Mouse (Mus musculus) limb, embryonic 15.5 days (tissue): ENCODE measurements around the gene Herc4. TPM values are rescaled to one million over a fixed set of nuclear protein-coding genes. Genes with fewer than 3 reads are reported as not detected.

Source experiments
- ATAC-seq: fragments of 200-750 bp; cut with Nextera tagmentation; 2 replicates; pipeline ENCODE4 v1.8.0; 2017; ENCODE audit warnings: low read depth, moderate TSS enrichment; ENCODE audit not compliant: insufficient number of reproducible peaks, low FRiP score, low TSS enrichment
- H3K27ac ChIP-seq: fragments of 300-500 bp; sonication (generic); 2 replicates; pipeline ENCODE4 v1.5.1; 2015; ENCODE audit warnings: moderate library complexity, mild to moderate bottlenecking, inconsistent platforms
- H3K27me3 ChIP-seq: fragments of 300-500 bp; sonication (generic); 2 replicates; pipeline ENCODE4 v1.6.1; 2015; ENCODE audit warnings: inconsistent platforms
- H3K36me3 ChIP-seq: fragments of 300-500 bp; sonication (generic); 2 replicates; pipeline ENCODE4 v1.6.1; 2015; ENCODE audit warnings: inconsistent platforms
- H3K4me1 ChIP-seq: fragments of 300-500 bp; sonication (generic); 2 replicates; pipeline ENCODE4 v1.6.1; 2015; ENCODE audit warnings: inconsistent platforms
- H3K4me2 ChIP-seq: fragments of 300-500 bp; sonication (generic); 2 replicates; pipeline ENCODE4 v1.6.1; 2015; ENCODE audit warnings: mild to moderate bottlenecking, inconsistent platforms
- H3K4me3 ChIP-seq: fragments of 300-500 bp; sonication (generic); 2 replicates; pipeline ENCODE4 v1.5.1; 2015; ENCODE audit warnings: mild to moderate bottlenecking, inconsistent platforms
- H3K9ac ChIP-seq: fragments of 300-500 bp; sonication (generic); 2 replicates; pipeline ENCODE4 v1.6.1; 2015; ENCODE audit warnings: inconsistent platforms
- H3K9me3 ChIP-seq: fragments of 300-500 bp; sonication (generic); 2 replicates; pipeline ENCODE4 v1.6.1; 2016; ENCODE audit warnings: inconsistent platforms
- WGBS: fragments of 180-500 bp; shearing (Covaris S2); methylation state at CpG from one replicate; pipeline ENCODE4 v1.1.7; 2015; 5-methylcytosine and 5-hydroxymethylcytosine counted together
- polyA plus RNA-seq: library from polyadenylated mRNA; unstranded; fragments of >200 nt; fragmentation: Nextera tagmentation; extraction: Ambion mirVana; gene quantifications from 2 replicates; pipeline ENCODE4 v1.2.1, GENCODE M21; 2015

The Herc4 gene
- polyA plus RNA-seq, 1 experiment from 2014 or later, result 33.9 TPM

DNA sequence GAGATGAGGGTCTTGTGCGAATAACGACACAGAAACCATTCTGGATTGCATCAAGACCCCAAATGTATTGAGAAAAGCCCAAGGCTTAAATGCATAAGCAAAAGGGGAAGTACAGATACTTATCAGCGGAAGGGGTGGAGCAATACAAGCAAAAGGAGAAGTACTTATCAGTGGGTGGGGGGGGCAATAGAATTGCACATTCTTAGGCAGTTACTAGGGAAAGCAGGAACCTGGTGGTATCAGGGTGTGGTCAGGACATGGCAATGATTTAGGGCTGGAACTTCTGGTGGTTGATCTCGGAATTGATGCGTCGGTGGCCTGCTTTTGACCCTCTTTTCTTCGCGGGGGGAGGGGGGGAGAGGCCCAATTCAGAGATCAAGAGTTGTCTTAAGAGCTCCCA is 7.7 kb upstream of the Herc4 start:
- 81% methylated on average over 8 of the region's 8 CpGs for WGBS
- Histone ChIP-seq H3K9ac (no peak overlapping the region), H3K4me3 (no peak overlapping the region), H3K4me2 (no peak overlapping the region), H3K36me3 (no peaks in the 10 kb centered on the region), H3K27me3 (no peaks in the 10 kb centered on the region), H3K4me1 (no peaks in the 10 kb centered on the region), H3K9me3 (no peaks in the 10 kb centered on the region), H3K27ac (no peak overlapping the region)
- no peak for ATAC-seq

- Histone ChIP-seq H3K9me3 (no peaks in the 10 kb centered on the region), H3K4me2 (no peak overlapping the region), H3K4me3 (no peak overlapping the region), H3K27me3 (no peaks in the 10 kb centered on the region), H3K9ac (no peak overlapping the region), H3K27ac (no peak overlapping the region), H3K36me3 (no peaks in the 10 kb centered on the region), H3K4me1 (no peaks in the 10 kb centered on the region)
- 86% methylated on average over 6 of the region's 6 CpGs for WGBS
- ATAC-seq, result no peak
Measured at GRCm38 (mm10) chr10:63236663-63237062, 6.9 kb upstream of the Herc4 start.

DNA sequence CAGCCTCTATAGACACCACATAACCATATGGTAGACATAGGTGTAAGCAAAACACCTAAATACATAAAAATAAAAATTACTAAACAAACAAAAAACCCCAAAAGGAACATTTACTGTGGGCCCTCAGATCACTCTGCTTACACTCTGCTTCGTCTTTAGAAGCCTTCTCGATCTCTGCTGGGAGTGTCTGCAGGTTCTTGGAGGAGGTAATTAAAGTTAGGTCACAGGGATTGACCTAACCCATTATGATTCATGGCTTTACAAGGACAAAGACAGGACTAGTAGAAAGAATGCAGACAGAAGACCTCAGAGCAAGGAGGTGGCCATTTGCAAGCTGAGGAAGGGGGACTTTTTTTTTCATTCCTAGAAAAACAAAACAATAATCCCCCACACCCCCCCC is 6.4 kb upstream of the Herc4 start:
- H3K4me3 ChIP-seq, result no peak overlapping the region
- no peak for ATAC-seq
- no peaks in the 10 kb centered on the region for H3K36me3 ChIP-seq
- no peaks in the 10 kb centered on the region for H3K4me1 ChIP-seq
- H3K4me2 ChIP-seq, result no peak overlapping the region
- H3K27me3 ChIP-seq, result no peaks in the 10 kb centered on the region
- no peaks in the 10 kb centered on the region for H3K9me3 ChIP-seq
- H3K27ac ChIP-seq, result no peak overlapping the region
- WGBS, result 54% methylated on average over 2 of the region's 2 CpGs
- no peak overlapping the region for H3K9ac ChIP-seq

DNA sequence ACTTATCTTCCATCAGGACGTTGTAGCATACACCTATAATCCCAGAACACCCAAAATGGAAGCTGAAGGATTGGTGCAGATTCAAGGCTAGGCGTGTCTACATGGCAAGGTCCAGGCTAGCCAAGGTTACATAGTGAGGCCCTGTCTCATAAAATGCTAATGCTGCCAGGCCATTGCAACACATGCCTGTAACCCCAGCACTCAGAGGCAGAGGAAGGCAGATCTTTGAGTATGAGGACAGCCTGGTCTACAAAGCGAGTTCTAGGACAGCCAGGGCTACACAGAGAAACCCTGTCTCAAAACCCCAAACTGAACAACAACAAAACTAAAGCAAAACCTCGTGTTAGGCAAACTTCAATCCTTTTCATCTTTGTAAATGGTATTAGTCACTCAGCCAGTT is 5.5 kb upstream of the Herc4 start:
- no peak overlapping the region for H3K4me3 ChIP-seq
- H3K9ac ChIP-seq, result no peak overlapping the region
- H3K27ac ChIP-seq, result no peak overlapping the region
- 70% methylated on average over 4 of the region's 4 CpGs for WGBS
- H3K4me2 ChIP-seq, result no peak overlapping the region
- no peaks in the 10 kb centered on the region for H3K27me3 ChIP-seq
- peaks cover 7% of the 10 kb centered on the region for H3K4me1 ChIP-seq
- H3K9me3 ChIP-seq, result no peaks in the 10 kb centered on the region
- H3K36me3 ChIP-seq, result no peaks in the 10 kb centered on the region
- no peak for ATAC-seq

DNA sequence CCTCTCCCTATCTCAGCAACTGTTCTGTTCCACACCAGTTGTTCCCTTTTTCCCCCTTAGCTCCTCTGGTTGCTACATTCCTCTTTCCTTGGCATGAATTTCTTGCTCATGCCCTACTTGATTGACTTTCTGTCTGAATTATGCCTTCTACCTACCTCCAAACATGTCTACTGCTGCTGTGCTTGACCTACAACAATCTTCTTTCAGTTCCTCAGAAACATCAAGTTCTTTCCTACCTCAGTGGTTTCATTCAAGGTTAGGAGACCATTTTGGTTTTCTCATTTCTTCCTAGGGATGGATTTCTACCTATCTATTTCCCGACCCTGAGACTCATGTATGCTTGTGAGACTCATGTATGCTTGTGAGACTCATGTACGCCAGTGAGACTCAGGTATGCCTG is 3.8 kb upstream of the Herc4 start:
- 80% methylated on average over 2 of the region's 2 CpGs for WGBS
- H3K4me2 ChIP-seq, result no peak overlapping the region
- H3K4me1 ChIP-seq, result peaks cover 8% of the 10 kb centered on the region
- no peak overlapping the region for H3K4me3 ChIP-seq
- ATAC-seq, result no peak
- no peaks in the 10 kb centered on the region for H3K36me3 ChIP-seq
- H3K27ac ChIP-seq, result no peak overlapping the region
- no peaks in the 10 kb centered on the region for H3K27me3 ChIP-seq
- no peak overlapping the region for H3K9ac ChIP-seq
- H3K9me3 ChIP-seq, result no peaks in the 10 kb centered on the region

DNA sequence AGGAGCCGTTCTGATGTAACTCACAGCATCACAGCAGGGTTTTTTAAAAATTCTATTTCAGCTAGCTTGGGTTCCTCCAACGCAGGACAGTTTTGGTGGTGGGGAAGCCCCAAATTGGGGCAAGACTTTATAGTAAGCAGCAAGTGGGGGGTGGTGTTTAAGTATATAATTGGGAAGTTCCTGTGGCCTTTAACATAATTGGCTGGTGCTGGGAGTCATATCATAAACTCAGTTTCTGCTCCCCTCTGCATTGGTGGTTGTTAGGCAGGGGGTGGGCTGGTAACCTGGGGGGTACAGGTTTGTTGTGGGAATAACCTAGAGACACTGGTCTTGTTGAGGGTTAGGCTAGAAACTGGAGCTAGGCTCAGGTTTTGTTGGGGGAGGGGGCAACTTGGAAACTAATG is 2.7 kb upstream of the Herc4 start:
- no peak for ATAC-seq
- 63% methylated on average over 2 of the region's 2 CpGs for WGBS
- Histone ChIP-seq H3K27me3 (no peaks in the 10 kb centered on the region), H3K9me3 (no peaks in the 10 kb centered on the region), H3K4me3 (no peak overlapping the region), H3K4me1 (peaks cover 9% of the 10 kb centered on the region), H3K36me3 (0 out of 2 replicates have a peak, but pooled peaks cover 3% of the 10 kb centered on the region), H3K27ac (no peak overlapping the region), H3K9ac (no peak overlapping the region), H3K4me2 (no peak overlapping the region)

DNA sequence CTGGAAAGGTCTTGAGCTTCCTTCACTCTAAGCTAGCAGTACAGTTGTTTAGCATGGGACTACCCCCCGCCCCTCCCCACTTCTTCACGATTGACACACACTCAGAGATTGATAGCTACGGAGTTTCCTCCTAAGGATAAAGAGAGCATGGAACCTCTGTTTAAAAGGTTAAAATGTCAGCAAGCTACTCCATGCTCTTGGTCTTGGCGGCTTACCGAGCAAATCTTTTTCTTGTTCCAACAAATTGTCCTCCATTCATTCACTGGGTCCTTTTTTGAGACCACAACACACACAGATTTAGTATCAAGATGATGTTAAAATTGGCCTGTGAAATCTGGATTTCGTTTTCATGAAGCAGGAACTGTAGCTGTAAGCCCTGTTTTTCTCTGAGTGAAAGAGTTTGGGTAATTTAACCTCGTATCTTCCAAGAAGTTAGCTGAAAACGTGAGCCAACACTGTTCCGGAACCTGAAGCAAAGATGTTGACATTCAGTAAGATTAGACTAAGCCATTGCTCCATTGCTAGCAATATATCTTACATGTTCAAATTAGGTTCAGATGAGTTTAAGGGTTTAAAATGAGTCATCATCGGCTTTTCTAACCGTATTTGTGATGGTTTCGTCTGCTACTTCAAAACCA is 693 bp upstream of the Herc4 start:
- no peaks in the 10 kb centered on the region for H3K9me3 ChIP-seq
- no peaks in the 10 kb centered on the region for H3K27me3 ChIP-seq
- no peak overlapping the region for H3K27ac ChIP-seq
- H3K4me3 ChIP-seq, result peak overlapping the region; percentile 77
- no peak for ATAC-seq
- H3K9ac ChIP-seq, result 0 out of 2 replicates have a peak overlapping the region, but pooled peaks have one; percentile 11
- H3K4me1 ChIP-seq, result peaks cover 9% of the 10 kb centered on the region
- H3K4me2 ChIP-seq, result peak overlapping the region; percentile 48
- H3K36me3 ChIP-seq, result 0 out of 2 replicates have a peak, but pooled peaks cover 4% of the 10 kb centered on the region
- WGBS, result 25% methylated on average over 12 of the region's 12 CpGs

GRCm38 (mm10) chr10:63244055-63244671 is 553 bp downstream of the Herc4 start:
- ATAC-seq, result peak; percentile 72
- WGBS, result under 1% methylated on average over 41 of the region's 41 CpGs
- H3K4me1 ChIP-seq, result peaks cover 9% of the 10 kb centered on the region
- no peaks in the 10 kb centered on the region for H3K27me3 ChIP-seq
- 0 out of 2 replicates have a peak, but pooled peaks cover 4% of the 10 kb centered on the region for H3K36me3 ChIP-seq
- peak overlapping the region; percentile 47 for H3K4me2 ChIP-seq
- H3K4me3 ChIP-seq, result peak overlapping the region; percentile 77
- no peaks in the 10 kb centered on the region for H3K9me3 ChIP-seq
- peak overlapping the region; percentile 99 for H3K27ac ChIP-seq
- H3K9ac ChIP-seq, result peak overlapping the region; percentile 83

DNA sequence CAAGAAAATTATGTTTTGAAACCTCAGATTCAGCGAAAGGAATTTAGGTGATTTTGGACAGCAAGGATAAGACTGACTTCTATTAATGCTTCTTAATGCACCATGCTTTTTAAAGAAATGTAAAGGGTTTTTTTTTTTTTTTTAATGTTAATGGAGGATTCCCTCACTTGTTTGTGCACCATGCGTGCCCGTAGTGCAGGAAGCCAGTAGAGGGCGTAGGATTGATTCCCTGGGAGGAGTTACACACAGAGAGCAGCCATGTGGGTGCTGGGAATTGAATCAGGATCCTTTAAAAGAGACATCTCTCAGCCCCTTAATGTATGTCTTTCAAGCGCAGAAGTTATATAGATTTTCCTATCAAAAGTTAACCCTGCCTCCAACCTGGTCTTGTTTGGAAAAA is 1.1 kb downstream of the Herc4 start:
- H3K36me3 ChIP-seq, result peaks cover 5% of the 10 kb centered on the region; the same call in 1 of the 2 replicates
- H3K4me3 ChIP-seq, result peak overlapping the region; percentile 77
- 16% methylated on average over 5 of the region's 5 CpGs for WGBS
- peak overlapping the region; percentile 47 for H3K4me2 ChIP-seq
- no peaks in the 10 kb centered on the region for H3K9me3 ChIP-seq
- H3K27me3 ChIP-seq, result no peaks in the 10 kb centered on the region
- H3K27ac ChIP-seq, result peak overlapping the region; percentile 99; the same call in 1 of the 2 replicates
- no peak for ATAC-seq
- H3K4me1 ChIP-seq, result peaks cover 9% of the 10 kb centered on the region
- H3K9ac ChIP-seq, result no peak overlapping the region

- Histone ChIP-seq H3K4me2 (no peak overlapping the region), H3K9me3 (no peaks in the 10 kb centered on the region), H3K27me3 (no peaks in the 10 kb centered on the region), H3K4me3 (no peak overlapping the region), H3K27ac (no peak overlapping the region), H3K36me3 (peaks cover 15% of the 10 kb centered on the region; the same call in 1 of the 2 replicates), H3K4me1 (peaks cover 9% of the 10 kb centered on the region), H3K9ac (no peak overlapping the region)
- no peak for ATAC-seq
- 94% methylated on average over 3 of the region's 3 CpGs for WGBS
Measured at GRCm38 (mm10) chr10:63245846-63246245, 2.2 kb downstream of the Herc4 start.

- Histone ChIP-seq H3K27me3 (no peaks in the 10 kb centered on the region), H3K4me1 (peaks cover 8% of the 10 kb centered on the region), H3K4me2 (no peak overlapping the region), H3K36me3 (peaks cover 20% of the 10 kb centered on the region; the same call in 1 of the 2 replicates), H3K4me3 (no peak overlapping the region), H3K9me3 (no peaks in the 10 kb centered on the region), H3K9ac (no peak overlapping the region), H3K27ac (no peak overlapping the region)
- ATAC-seq, result no peak
- 80% methylated on average over 7 of the region's 7 CpGs for WGBS
Measured at GRCm38 (mm10) chr10:63247457-63247856, 3.8 kb downstream of the Herc4 start.

- Histone ChIP-seq H3K9me3 (no peaks in the 10 kb centered on the region), H3K9ac (no peak overlapping the region), H3K27me3 (no peaks in the 10 kb centered on the region), H3K36me3 (peaks cover 28% of the 10 kb centered on the region; the same call in 1 of the 2 replicates), H3K27ac (no peak overlapping the region), H3K4me3 (no peak overlapping the region), H3K4me2 (no peak overlapping the region), H3K4me1 (0 out of 2 replicates have a peak, but pooled peaks cover 2% of the 10 kb centered on the region)
- ATAC-seq, result no peak
- 92% methylated on average over 6 of the region's 6 CpGs for WGBS
Measured at GRCm38 (mm10) chr10:63248421-63248820, 4.8 kb downstream of the Herc4 start.
